In genomic region chr9:30910491-30910890, GRCm38 (mm10) we compare ENCODE assay signal across 29 mouse cellular contexts. TPM values are rescaled to one million over a fixed set of nuclear protein-coding genes. Genes with fewer than 3 reads are reported as not detected.
"Had no signal": no experiment of that assay in that cellular context is flagged by ENCODE, and none has a peak within 500 bp of the region (broad histone marks: within the 10 kb centered on the region; RNA-seq: fewer than 3 reads in every experiment).

No protein-coding gene starts in this region.

- H3K9me3 ChIP-seq: embryonic facial prominence, embryonic 10.5 days; embryonic facial prominence, embryonic 12.5 days; embryonic facial prominence, embryonic 13.5 days; embryonic facial prominence, embryonic 15.5 days; forebrain, embryonic 10.5 days; forebrain, embryonic 12.5 days; forebrain, embryonic 13.5 days; forebrain, embryonic 15.5 days had no signal

- ATAC-seq: forebrain, embryonic 13.5 days; forebrain, embryonic 14.5 days; forebrain, embryonic 15.5 days; forebrain, embryonic 16.5 days; forebrain, postnatal 0 days had no signal

- H3K9ac ChIP-seq: embryonic facial prominence, embryonic 12.5 days; embryonic facial prominence, embryonic 13.5 days; embryonic facial prominence, embryonic 15.5 days; forebrain, embryonic 12.5 days; forebrain, embryonic 13.5 days; forebrain, embryonic 15.5 days; forebrain, postnatal 0 days had no signal

- H3K27me3 ChIP-seq: embryonic facial prominence, embryonic 12.5 days; embryonic facial prominence, embryonic 13.5 days; embryonic facial prominence, embryonic 15.5 days; forebrain, embryonic 12.5 days; forebrain, embryonic 13.5 days; forebrain, embryonic 15.5 days had no signal

- H3K4me1 ChIP-seq: embryonic facial prominence, embryonic 10.5 days; embryonic facial prominence, embryonic 12.5 days; forebrain, embryonic 12.5 days; forebrain, embryonic 13.5 days; forebrain, embryonic 15.5 days had no signal

- H3K4me3 ChIP-seq: embryonic facial prominence, embryonic 10.5 days; embryonic facial prominence, embryonic 12.5 days; embryonic facial prominence, embryonic 13.5 days; embryonic facial prominence, embryonic 15.5 days; erythroblast, embryonic 14.5 days; forebrain, embryonic 10.5 days; forebrain, embryonic 12.5 days; forebrain, embryonic 13.5 days; forebrain, embryonic 15.5 days; gastrocnemius, adult 2 months; heart, adult 2 months had no signal

- H3K36me3 ChIP-seq: embryonic facial prominence, embryonic 15.5 days; forebrain, embryonic 12.5 days; forebrain, embryonic 15.5 days had no signal

- H3K27ac ChIP-seq: embryonic facial prominence, embryonic 10.5 days; embryonic facial prominence, embryonic 12.5 days; embryonic facial prominence, embryonic 13.5 days; embryonic facial prominence, embryonic 15.5 days; forebrain, embryonic 10.5 days; forebrain, embryonic 12.5 days; forebrain, embryonic 13.5 days; forebrain, embryonic 15.5 days; gastrocnemius, adult 2 months; heart, adult 2 months had no signal

- DNase-seq: cerebellum, adult 18-20 months; cerebellum, adult 2 months; cerebellum, adult 8-10 months; cerebellum, adult 9-10 months; cerebellum, adult 9-11 months; cerebellum, postnatal 36 days; embryo, embryonic 11 days; forebrain, postnatal 0 days; gastrocnemius, adult 2 months; gastrocnemius, postnatal 10 days; gastrocnemius, postnatal 14 days; gastrocnemius, postnatal 25 days; gastrocnemius, postnatal 36 days; heart, adult 11 months; heart, adult 18-20 months; heart, adult 2 months had no signal

- H3K4me2 ChIP-seq: embryonic facial prominence, embryonic 12.5 days; embryonic facial prominence, embryonic 13.5 days; embryonic facial prominence, embryonic 15.5 days; forebrain, embryonic 12.5 days; forebrain, embryonic 13.5 days; forebrain, embryonic 15.5 days had no signal

RNA-seq across cellular contexts. Expression of gene Adamts15, which starts 11.8 kb away (rescaled TPM):
- total RNA-seq: common myeloid progenitor, adult 5-6 weeks; granulocyte monocyte progenitor cell, adult 5-6 weeks had no signal
- polyA plus RNA-seq: erythroblast, embryonic 14.5 days had no signal

RNA-seq across cellular contexts. Expression of gene Adamts8, which starts 31.9 kb away (rescaled TPM):
- total RNA-seq: common myeloid progenitor, adult 5-6 weeks; granulocyte monocyte progenitor cell, adult 5-6 weeks had no signal
- polyA plus RNA-seq: erythroblast, embryonic 14.5 days had no signal
